Mouse (Mus musculus) small intestine, adult 2 months (tissue): ENCODE data around the gene Prom2. TPM values are rescaled to one million over a fixed set of nuclear protein-coding genes. Genes with fewer than 3 reads are reported as not detected.
A peak's percentile ranks its signal among the peaks of the same experiment; 100 is the strongest.

ENCODE experiments used
- H3K27ac ChIP-seq: fragments of 200-500 bp; 2 replicates; pipeline ENCODE4 v1.5.1; 2012; ENCODE audit warnings: low read depth, low read length, control low read depth, inconsistent platforms; ENCODE audit not compliant: insufficient read depth
- H3K27me3 ChIP-seq: fragments of 200-500 bp; 2 replicates; pipeline ENCODE4 v1.6.1; 2012; ENCODE audit warnings: mild to moderate bottlenecking, moderate library complexity, low read length, inconsistent platforms; ENCODE audit not compliant: control insufficient read depth, insufficient read depth
- H3K36me3 ChIP-seq: fragments of 200-500 bp; 2 replicates; pipeline ENCODE4 v1.6.1; 2012; ENCODE audit warnings: mild to moderate bottlenecking, low read length, control low read depth, inconsistent platforms; ENCODE audit not compliant: control insufficient read depth, insufficient read depth
- H3K4me1 ChIP-seq: fragments of 200-500 bp; 2 replicates; pipeline ENCODE4 v1.6.1; 2012; ENCODE audit warnings: low read length, inconsistent platforms, mixed read lengths; ENCODE audit not compliant: control insufficient read depth, insufficient read depth, insufficient read length
- H3K4me3 ChIP-seq: fragments of 200-500 bp; 2 replicates; pipeline ENCODE4 v1.5.1; 2012; ENCODE audit warnings: low read depth, mild to moderate bottlenecking, control low read depth, inconsistent platforms, low read length, moderate library complexity
- CTCF ChIP-seq: fragments of 200-500 bp; IDR thresholded peaks from 2 replicates; pipeline ENCODE4 v1.5.1; 2012; ENCODE audit warnings: low read depth, mild to moderate bottlenecking, control low read depth, inconsistent platforms, low read length, moderate library complexity, mixed read lengths; ENCODE audit not compliant: insufficient replicate concordance, insufficient read length; ENCODE audit errors: extremely low read depth
- POLR2A ChIP-seq: fragments of 200-500 bp; IDR thresholded peaks from 2 replicates; pipeline ENCODE4 v1.6.1; 2012; ENCODE audit warnings: low read depth, mild to moderate bottlenecking, control low read depth, inconsistent platforms, low read length, moderate library complexity
- WGBS: fragments of 180-500 bp; shearing (Covaris S2); methylation state at CpG from one replicate; pipeline ENCODE4 v1.1.7; 2018; 5-methylcytosine and 5-hydroxymethylcytosine counted together
- polyA plus RNA-seq: library from polyadenylated mRNA; depleted of rRNA; stranded (reverse); fragments of >200 nt; gene quantifications from 2 replicates; pipeline ENCODE4 v1.2.3, GENCODE M21; 2012

The Prom2 gene
- polyA plus RNA-seq, 1 experiment: 0.71 TPM

- no peak overlapping the region for H3K27ac ChIP-seq
These were observed 24.2 kb downstream of the Prom2 start for GRCm38 (mm10) chr2:127517081-127517480.

GRCm38 (mm10) chr2:127514380-127515124 lies 26.7 kb downstream of the Prom2 start:
- TF ChIP-seq POLR2A (no peak), CTCF (no peak)
- no peak overlapping the region for H3K4me3 ChIP-seq
- H3K27ac ChIP-seq: no peak overlapping the region
- H3K36me3 ChIP-seq: no peaks in the 10 kb centered on the region
- H3K27me3 ChIP-seq: no peaks in the 10 kb centered on the region
- H3K4me1 ChIP-seq: no peaks in the 10 kb centered on the region
- 42% methylated on average over 9 of the region's 9 CpGs for WGBS

More at GRCm38 (mm10) chr2:127517081-127517480, 24.2 kb downstream of the Prom2 start:
- no peaks in the 10 kb centered on the region for H3K36me3 ChIP-seq
- no peaks in the 10 kb centered on the region for H3K4me1 ChIP-seq
- no peak overlapping the region for H3K4me3 ChIP-seq
- WGBS: 74% methylated on average over 8 of the region's 8 CpGs
- H3K27me3 ChIP-seq: no peaks in the 10 kb centered on the region
- TF ChIP-seq CTCF (no peak), POLR2A (no peak)

- no peak overlapping the region for H3K27ac ChIP-seq
- no peaks in the 10 kb centered on the region for H3K27me3 ChIP-seq
- no peak overlapping the region for H3K4me3 ChIP-seq
- H3K4me1 ChIP-seq: no peaks in the 10 kb centered on the region
- 41% methylated on average over 3 of the region's 3 CpGs for WGBS
- TF ChIP-seq POLR2A (no peak), CTCF (no peak)
- H3K36me3 ChIP-seq: no peaks in the 10 kb centered on the region
These were observed 28.0 kb downstream of the Prom2 start for GRCm38 (mm10) chr2:127513244-127513643.

DNA sequence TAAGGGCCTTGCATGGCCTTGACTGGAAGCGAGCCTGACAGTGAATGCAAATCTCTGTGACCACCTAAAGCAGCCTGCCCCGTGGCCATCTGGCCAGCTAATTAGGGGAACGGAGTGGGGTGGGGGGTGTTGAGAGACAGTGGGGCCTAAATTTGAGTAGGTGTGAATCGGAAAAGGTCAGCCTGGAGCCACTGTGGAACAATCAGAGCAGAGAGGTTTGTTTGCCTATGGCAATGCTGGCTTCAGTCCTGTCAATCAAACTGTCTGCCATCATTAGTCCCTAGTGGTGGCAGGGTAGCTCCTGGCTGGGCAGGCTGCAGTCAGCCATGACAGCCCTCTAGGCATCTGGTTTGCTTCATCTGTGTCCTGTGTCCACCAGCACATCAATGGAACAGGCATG lies 29.8 kb downstream of the Prom2 start:
- Histone ChIP-seq H3K36me3 (no peaks in the 10 kb centered on the region), H3K27ac (no peak overlapping the region), H3K27me3 (no peaks in the 10 kb centered on the region), H3K4me3 (no peak overlapping the region), H3K4me1 (no peaks in the 10 kb centered on the region)
- 46% methylated on average over 4 of the region's 4 CpGs for WGBS
- no peak for TF ChIP-seq POLR2A
- no peak for TF ChIP-seq CTCF

DNA sequence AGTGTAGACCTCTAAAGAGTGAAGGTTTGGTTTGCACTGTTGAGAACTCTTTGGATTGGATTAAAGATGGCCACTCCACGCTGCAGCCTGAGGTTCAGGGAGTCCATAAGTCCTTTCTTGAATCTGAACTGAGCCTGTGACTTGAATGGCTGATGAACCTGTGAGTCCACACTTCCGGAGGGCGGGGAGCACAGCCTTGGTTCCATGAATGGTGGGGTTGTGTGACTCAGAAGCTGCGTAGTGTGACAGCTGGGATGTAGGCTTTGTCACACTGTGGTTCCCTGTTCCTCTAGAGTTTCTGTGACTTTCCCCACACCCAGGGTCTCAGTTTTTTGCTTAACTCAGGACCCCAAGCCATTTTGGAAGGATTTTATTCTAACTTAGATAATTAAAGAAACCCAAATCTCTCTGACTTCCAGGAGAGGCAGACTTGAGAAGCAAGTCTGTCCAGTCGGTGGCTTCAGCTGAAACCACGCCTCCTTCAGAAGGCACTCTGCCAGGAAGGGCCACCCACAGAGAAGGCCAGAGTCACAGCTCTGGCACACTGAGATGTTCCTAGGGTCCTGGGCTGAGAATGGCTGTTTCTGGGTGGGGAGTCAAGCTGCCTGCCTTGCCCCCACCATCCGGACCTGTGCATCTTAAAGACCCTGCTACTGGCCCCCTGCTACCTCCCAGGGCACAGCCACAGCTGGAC lies 33.2 kb downstream of the Prom2 start:
- Histone ChIP-seq H3K4me3 (no peak overlapping the region), H3K27ac (no peak overlapping the region), H3K36me3 (no peaks in the 10 kb centered on the region), H3K4me1 (no peaks in the 10 kb centered on the region), H3K27me3 (no peaks in the 10 kb centered on the region)
- TF ChIP-seq CTCF (no peak), POLR2A (no peak)
- 53% methylated on average over 7 of the region's 7 CpGs for WGBS

DNA sequence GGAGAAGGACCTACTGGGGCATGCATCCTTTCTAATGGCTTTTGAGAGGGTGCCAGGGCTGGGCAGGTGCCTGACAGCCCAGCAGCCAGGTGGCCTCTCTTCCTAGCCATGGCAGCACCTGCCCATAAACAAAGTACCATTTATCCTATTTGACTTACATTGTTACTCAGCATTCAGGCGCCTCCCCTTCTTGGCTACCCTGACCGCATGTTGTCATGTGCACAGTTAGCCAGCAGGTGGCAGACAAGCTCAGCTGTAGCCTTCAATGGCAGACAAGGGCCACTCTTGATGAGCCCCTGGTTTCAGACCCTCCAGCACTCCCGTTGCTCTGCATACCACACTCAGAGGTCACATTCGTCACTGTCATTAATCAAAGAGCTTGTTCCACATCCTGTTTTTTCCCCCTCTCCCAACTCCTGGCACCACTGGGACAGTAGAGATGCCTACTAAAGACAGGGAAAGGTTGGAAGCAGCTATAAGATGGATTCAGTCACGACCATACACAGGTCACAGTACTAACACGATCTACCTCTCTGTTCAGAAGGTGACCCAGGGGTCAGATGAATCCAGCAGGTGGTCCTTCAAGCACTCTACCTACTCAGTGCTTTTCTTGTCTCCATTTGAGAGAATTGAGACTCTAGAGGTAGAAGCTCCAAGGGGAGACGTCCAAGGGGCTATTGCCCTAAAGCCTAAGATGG lies 34.0 kb downstream of the Prom2 start:
- Histone ChIP-seq H3K27me3 (no peaks in the 10 kb centered on the region), H3K27ac (no peak overlapping the region), H3K4me1 (no peaks in the 10 kb centered on the region), H3K36me3 (no peaks in the 10 kb centered on the region), H3K4me3 (no peak overlapping the region)
- WGBS: 23% methylated on average over 7 of the region's 7 CpGs
- TF ChIP-seq POLR2A: no peak
- peak; percentile 87; the same call in 1 of the 2 replicates for TF ChIP-seq CTCF
